ENCODE assay signal across 8 mouse cellular contexts in the genomic region with DNA sequence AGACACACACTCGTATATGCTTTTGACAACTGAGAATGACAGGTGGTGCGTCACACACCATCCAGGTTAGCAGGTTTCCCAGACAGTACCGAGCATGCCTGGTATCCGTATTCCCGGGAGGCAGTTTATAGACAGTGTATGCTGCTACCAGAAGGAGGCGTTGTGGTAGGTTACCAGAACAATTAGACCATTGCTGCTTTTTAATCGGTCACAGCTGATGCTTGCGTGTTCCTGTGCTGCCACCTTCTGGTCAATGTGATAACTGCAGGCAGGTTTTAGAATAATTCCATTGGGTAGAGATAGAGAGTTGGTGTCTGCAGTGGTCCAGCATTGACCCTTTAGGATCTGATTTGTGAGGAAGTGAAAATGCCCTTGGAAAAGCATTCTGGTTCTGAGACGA. TPM values are rescaled to one million over a fixed set of nuclear protein-coding genes. Genes with fewer than 3 reads are reported as not detected.
DNase-seq lines count a peak whose midpoint lies in the region; ATAC-seq and TF ChIP-seq lines count a peak whose summit lies in the region.

No protein-coding gene starts in this region.

- no peak overlapping the region for H3K9ac ChIP-seq in kidney, embryonic 15.5 days
- H3K9ac ChIP-seq in hindbrain, postnatal 0 days (replicated peaks; ENCODE audit: low read length): no peak overlapping the region
- H3K9ac ChIP-seq in midbrain, embryonic 14.5 days (replicated peaks; ENCODE audit: low read length): no peak overlapping the region

- no peak overlapping the region for H3K4me2 ChIP-seq in kidney, embryonic 15.5 days
- H3K4me2 ChIP-seq in hindbrain, postnatal 0 days (ENCODE audit: low read depth, low read length): 0 out of 2 replicates have a peak overlapping the region, but pooled peaks have one; percentile 27
- H3K4me2 ChIP-seq in midbrain, embryonic 14.5 days (ENCODE audit: low read length): peak overlapping the region; percentile 21; the same call in 1 of the 2 replicates

- intact Hi-C loops in left cerebral cortex, postnatal 14 days (cut with DNase I): loop anchor here (1.0 kb wide), 1 partner anchor 208 kb away; no protein-coding TSS in a partner anchor

- H3K9me3 ChIP-seq in kidney, embryonic 15.5 days (replicated peaks): no peaks in the 10 kb centered on the region
- H3K9me3 ChIP-seq in hindbrain, postnatal 0 days (ENCODE audit: low read length): no peaks in the 10 kb centered on the region
- H3K9me3 ChIP-seq in midbrain, embryonic 14.5 days (ENCODE audit: control insufficient read depth, low read length): no peaks in the 10 kb centered on the region

- 0 out of 2 replicates have a peak, but pooled peaks cover 2% of the 10 kb centered on the region for H3K4me1 ChIP-seq in kidney, embryonic 15.5 days
- no peaks in the 10 kb centered on the region for H3K4me1 ChIP-seq in hindbrain, postnatal 0 days (ENCODE audit: insufficient read depth, low read length)
- H3K4me1 ChIP-seq in midbrain, embryonic 14.5 days (ENCODE audit: control insufficient read depth, insufficient read depth, low read length): no peaks in the 10 kb centered on the region

- H3K4me3 ChIP-seq in kidney, embryonic 15.5 days (replicated peaks): no peak overlapping the region
- no peak overlapping the region for H3K4me3 ChIP-seq in hindbrain, postnatal 0 days (ENCODE audit: low read length)
- H3K4me3 ChIP-seq in midbrain, embryonic 14.5 days (replicated peaks; ENCODE audit: low read depth, low read length): no peak overlapping the region

- no peak overlapping the region for H3K27ac ChIP-seq in kidney, embryonic 15.5 days
- no peak overlapping the region for H3K27ac ChIP-seq in hindbrain, postnatal 0 days
- no peak overlapping the region for H3K27ac ChIP-seq in midbrain, embryonic 14.5 days (replicated peaks; ENCODE audit: low read depth, low read length)

- DNase-seq in kidney, adult 11 months: peak; percentile 61
- peak; percentile 98 for DNase-seq in cerebellum, adult 9-10 months
- peak; percentile 87 to 98 for DNase-seq in frontal cortex, adult 2 months (ENCODE audit: extremely low spot score in 1 of 2, low spot score in 1 of 2)
- peak; percentile 96 for DNase-seq in hindbrain, postnatal 0 days (ENCODE audit: low spot score)
- DNase-seq in left cerebral cortex, postnatal 14 days (ENCODE audit: low spot score in 2 of 2): peak; percentile 96 to 97
- peak; percentile 96 for DNase-seq in midbrain, embryonic 14.5 days
- peak; percentile 65 to 81 for DNase-seq in spleen, postnatal 10 days (ENCODE audit: low spot score in 2 of 2)

- 12% methylated on average over 9 of the region's 9 CpGs for WGBS in kidney, embryonic 15.5 days
- WGBS in hindbrain, postnatal 0 days: 5% methylated on average over 9 of the region's 9 CpGs
- WGBS in midbrain, embryonic 14.5 days: 7% methylated on average over 9 of the region's 9 CpGs

- ATAC-seq in kidney, embryonic 15.5 days (replicated peaks; ENCODE audit: low FRiP score): no peak
- peak; percentile 97 for ATAC-seq in hindbrain, postnatal 0 days
- ATAC-seq in midbrain, embryonic 14.5 days (ENCODE audit: low FRiP score, low TSS enrichment): peak; percentile 79; the same call in 1 of the 2 replicates

- TF ChIP-seq CTCF in hindbrain, postnatal 0 days (IDR thresholded peaks at IDR 0.05; ENCODE audit: low read depth): peak; percentile 100

- peaks cover 15% of the 10 kb centered on the region for H3K27me3 ChIP-seq in kidney, embryonic 15.5 days
- peaks cover 4% of the 10 kb centered on the region for H3K27me3 ChIP-seq in hindbrain, postnatal 0 days (ENCODE audit: insufficient read depth, low read length)
- H3K27me3 ChIP-seq in midbrain, embryonic 14.5 days (ENCODE audit: control insufficient read depth, insufficient read depth, low read length): no peaks in the 10 kb centered on the region

- H3K36me3 ChIP-seq in kidney, embryonic 15.5 days: no peaks in the 10 kb centered on the region
- no peaks in the 10 kb centered on the region for H3K36me3 ChIP-seq in hindbrain, postnatal 0 days (ENCODE audit: insufficient read depth, low read length)
- no peaks in the 10 kb centered on the region for H3K36me3 ChIP-seq in midbrain, embryonic 14.5 days (ENCODE audit: control insufficient read depth, insufficient read depth, low read length)

RNA-seq across cellular contexts. Expression of a gene that starts 9.7 kb away (rescaled TPM):
- polyA plus RNA-seq in kidney, embryonic 15.5 days (2015; fragmentation: Nextera tagmentation; extraction: Ambion mirVana): not detected in 2 replicates
- not detected in 2 replicates for polyA plus RNA-seq in frontal cortex, adult 2 months (2012; rRNA removed)
- not detected in 2 replicates for total RNA-seq in hindbrain, postnatal 0 days (2014; rRNA removed)
- polyA plus RNA-seq in hindbrain, postnatal 0 days (2015; fragmentation: Nextera tagmentation; extraction: Ambion mirVana): not detected in 2 replicates
- total RNA-seq in left cerebral cortex, postnatal 14 days (2021): not detected
- polyA plus RNA-seq in midbrain, embryonic 14.5 days (2014; fragmentation: Nextera tagmentation; extraction: Ambion mirVana): not detected in 2 replicates

RNA-seq across cellular contexts. Expression of a gene that starts 35.4 kb away (rescaled TPM):
- 9.8 and 13.6 TPM in 2 replicates for polyA plus RNA-seq in kidney, embryonic 15.5 days (2015; fragmentation: Nextera tagmentation; extraction: Ambion mirVana)
- 232 and 238 TPM in 2 replicates for polyA plus RNA-seq in frontal cortex, adult 2 months (2012; rRNA removed)
- total RNA-seq in hindbrain, postnatal 0 days (2014; rRNA removed): 473 and 516 TPM in 2 replicates
- 966 and 1,028 TPM in 2 replicates for polyA plus RNA-seq in hindbrain, postnatal 0 days (2015; fragmentation: Nextera tagmentation; extraction: Ambion mirVana)
- total RNA-seq in left cerebral cortex, postnatal 14 days (2021): 100 to 1,000 TPM; 324 to 330 TPM
- polyA plus RNA-seq in midbrain, embryonic 14.5 days (2014; fragmentation: Nextera tagmentation; extraction: Ambion mirVana): 836 and 875 TPM in 2 replicates

Comparison
In these comparisons a context has a peak if more than half of its experiments do, and no peak if none do; other contexts are left out.
1. RNA of a gene that starts 35.4 kb away (polyA plus RNA-seq): 966 to 1,028 TPM in hindbrain, postnatal 0 days, 836 to 875 TPM in midbrain, embryonic 14.5 days and 232 to 238 TPM in frontal cortex, adult 2 months; 9.8 to 13.6 TPM in kidney, embryonic 15.5 days; every median in the first group is over 10 times any median in the second.
2. Peak in every context shown above with its lines, with median percentiles within 50 percentile points of each other: DNase-seq.